Mouse (Mus musculus) E14TG2a.4 (cell line): ENCODE data around the gene Foxp4.
"Not testable (repeated sequence)": the region's sequence is repeated elsewhere in the genome, so short reads cannot be mapped to it uniquely, and the experiment has no call there.

Source experiments
- H3K27me3 ChIP-seq: 2 replicates; pipeline ENCODE4 v1.6.1; 2014; ENCODE audit warnings: low read length, control low read depth; ENCODE audit not compliant: insufficient read depth
- H3K36me3 ChIP-seq: 2 replicates; pipeline ENCODE4 v1.6.1; 2014; ENCODE audit warnings: low read length, control low read depth; ENCODE audit not compliant: insufficient read depth
- H3K4me1 ChIP-seq: replicated peaks from 2 replicates; pipeline ENCODE4 v1.6.1; 2014; ENCODE audit warnings: low read depth, low read length, control low read depth
- H3K4me3 ChIP-seq: replicated peaks from 2 replicates; pipeline ENCODE4 v1.5.1; 2014; ENCODE audit warnings: mild to moderate bottlenecking, low read length
- H3K9me3 ChIP-seq: 2 replicates; pipeline ENCODE4 v1.6.1; 2014; ENCODE audit warnings: low read length, control low read depth
- CTCF ChIP-seq: conservative IDR thresholded peaks from 2 replicates; pipeline ENCODE4 v1.5.1; 2014; ENCODE audit warnings: low read length
- NANOG ChIP-seq: IDR thresholded peaks from 2 replicates; pipeline ENCODE4 v1.6.1; 2014; ENCODE audit warnings: borderline replicate concordance, low read length, mixed read lengths
- POU5F1 ChIP-seq: IDR thresholded peaks from 2 replicates; pipeline ENCODE4 v1.6.1; 2014; ENCODE audit warnings: low read length, borderline replicate concordance

Gene Foxp4

DNA sequence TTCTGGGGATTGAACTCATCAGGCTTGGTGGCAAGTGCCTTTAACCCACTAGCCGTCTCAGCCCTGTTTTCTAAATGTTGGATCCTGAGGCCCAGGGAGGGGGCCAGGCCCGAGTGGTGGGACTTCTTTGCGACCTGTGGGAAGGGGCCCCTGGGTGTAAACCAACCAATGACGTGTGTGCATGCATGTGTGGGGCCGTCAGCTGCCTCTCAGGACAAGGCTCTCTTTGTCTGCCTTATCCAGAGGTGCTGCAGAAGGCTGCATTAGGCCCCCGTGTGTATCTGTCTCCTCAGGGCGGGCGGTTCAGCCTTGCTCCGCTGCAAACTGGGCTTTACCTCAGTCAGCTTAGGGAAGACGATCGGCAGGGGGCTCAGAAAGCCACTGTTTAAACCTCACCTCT is 61.0 kb downstream of the Foxp4 start:
- Histone ChIP-seq H3K9me3 (no peaks in the 10 kb centered on the region), H3K4me1 (peaks cover 73% of the 10 kb centered on the region), H3K27me3 (peaks cover 34% of the 10 kb centered on the region), H3K36me3 (peaks cover 22% of the 10 kb centered on the region), H3K4me3 (no peak overlapping the region)
- TF ChIP-seq POU5F1, result no peak
- no peak for TF ChIP-seq NANOG
- TF ChIP-seq CTCF, result no peak

DNA sequence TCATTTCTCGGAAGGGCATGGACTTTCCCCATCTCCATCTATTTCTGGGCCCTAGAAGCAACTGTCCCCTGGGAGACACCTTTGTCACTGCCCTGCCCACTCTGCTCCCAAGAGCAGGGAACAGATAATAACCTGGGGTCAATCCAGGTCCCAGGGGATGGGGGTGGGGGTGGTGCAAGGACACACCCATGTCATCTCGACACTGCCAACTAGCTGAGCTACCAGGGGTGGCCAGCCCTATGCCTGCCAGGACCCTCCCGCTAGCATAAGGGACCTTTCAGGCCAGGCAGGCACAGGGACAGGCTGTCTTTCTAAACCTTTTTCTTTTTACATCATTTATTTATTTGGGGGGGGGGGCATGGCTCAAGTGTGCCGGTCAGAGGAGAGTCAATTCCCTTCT is 61.4 kb downstream of the Foxp4 start:
- Histone ChIP-seq H3K4me1 (peaks cover 69% of the 10 kb centered on the region), H3K27me3 (peaks cover 34% of the 10 kb centered on the region), H3K36me3 (peaks cover 18% of the 10 kb centered on the region), H3K4me3 (no peak overlapping the region), H3K9me3 (no peaks in the 10 kb centered on the region)
- TF ChIP-seq POU5F1 (no peak), NANOG (no peak), CTCF (no peak)

DNA sequence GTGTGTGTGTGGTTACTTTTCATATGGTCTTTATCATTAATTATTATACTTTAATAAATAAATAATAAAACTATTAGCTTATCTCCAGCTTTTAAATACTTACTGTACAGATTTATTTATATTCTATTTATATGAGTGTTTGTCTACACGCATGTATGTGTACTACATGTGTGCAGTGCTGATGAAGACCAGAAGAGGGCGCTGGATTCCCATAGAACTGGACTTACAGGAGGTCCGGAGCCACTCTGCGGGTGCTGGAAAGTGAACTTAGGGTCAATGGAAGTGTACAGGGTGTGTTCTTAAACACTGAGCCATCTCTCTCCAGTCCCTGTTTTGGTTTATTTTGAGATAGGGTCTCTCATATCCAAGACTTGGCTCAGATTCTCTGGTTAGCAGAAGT is 68.9 kb downstream of the Foxp4 start:
- no peaks in the 10 kb centered on the region for H3K9me3 ChIP-seq
- H3K36me3 ChIP-seq, result no peaks in the 10 kb centered on the region
- peak; percentile 56 for TF ChIP-seq CTCF
- no peak for TF ChIP-seq NANOG
- H3K4me3 ChIP-seq, result no peak overlapping the region
- H3K27me3 ChIP-seq, result peaks cover 24% of the 10 kb centered on the region
- peaks cover 26% of the 10 kb centered on the region for H3K4me1 ChIP-seq

DNA sequence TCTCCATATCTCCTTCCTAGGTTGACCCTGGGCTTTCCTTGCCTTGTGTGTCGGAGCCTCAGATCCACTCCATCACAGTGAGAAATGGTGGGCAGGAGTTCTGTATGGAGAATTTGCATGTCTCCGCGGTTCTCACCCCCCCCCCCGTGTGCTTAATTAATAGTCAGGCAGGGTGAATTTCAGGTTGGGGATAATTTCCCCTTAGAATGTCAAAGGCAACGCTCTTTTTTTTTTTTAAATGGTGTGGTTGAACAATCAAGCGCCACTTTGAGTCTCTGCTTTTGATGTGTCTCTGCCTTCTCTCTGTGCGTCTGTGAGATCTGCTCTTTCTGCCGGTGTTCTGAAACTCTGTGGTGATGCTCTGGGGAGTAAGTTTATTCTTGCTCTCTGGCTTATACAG is 69.5 kb downstream of the Foxp4 start:
- Histone ChIP-seq H3K4me3 (no peak overlapping the region), H3K9me3 (no peaks in the 10 kb centered on the region), H3K36me3 (no peaks in the 10 kb centered on the region), H3K27me3 (peaks cover 19% of the 10 kb centered on the region), H3K4me1 (peaks cover 22% of the 10 kb centered on the region)
- TF ChIP-seq NANOG, result no peak
- no peak for TF ChIP-seq POU5F1
- TF ChIP-seq CTCF, result no peak

DNA sequence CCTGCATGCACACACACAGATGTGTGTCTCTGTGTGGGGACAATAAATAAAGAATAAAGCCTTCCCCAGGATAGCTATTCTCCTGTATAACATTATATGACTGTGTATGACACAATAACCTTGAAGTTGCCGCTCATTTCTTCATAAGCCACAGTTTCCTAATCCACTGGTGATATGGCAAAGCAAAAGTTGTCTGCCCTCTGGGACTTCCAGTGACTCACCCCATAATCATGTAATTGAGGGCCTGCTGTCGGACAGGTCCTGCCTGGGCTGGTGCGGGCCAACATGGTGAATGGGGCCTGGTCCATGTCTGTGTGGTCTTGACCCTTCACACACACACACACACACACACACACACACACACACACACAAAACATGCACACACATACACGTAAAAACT is 70.7 kb downstream of the Foxp4 start:
- no peak for TF ChIP-seq POU5F1
- H3K4me1 ChIP-seq, result peaks cover 26% of the 10 kb centered on the region
- H3K36me3 ChIP-seq, result no peaks in the 10 kb centered on the region
- H3K4me3 ChIP-seq, result no peak overlapping the region
- H3K27me3 ChIP-seq, result peaks cover 12% of the 10 kb centered on the region
- no peaks in the 10 kb centered on the region for H3K9me3 ChIP-seq

DNA sequence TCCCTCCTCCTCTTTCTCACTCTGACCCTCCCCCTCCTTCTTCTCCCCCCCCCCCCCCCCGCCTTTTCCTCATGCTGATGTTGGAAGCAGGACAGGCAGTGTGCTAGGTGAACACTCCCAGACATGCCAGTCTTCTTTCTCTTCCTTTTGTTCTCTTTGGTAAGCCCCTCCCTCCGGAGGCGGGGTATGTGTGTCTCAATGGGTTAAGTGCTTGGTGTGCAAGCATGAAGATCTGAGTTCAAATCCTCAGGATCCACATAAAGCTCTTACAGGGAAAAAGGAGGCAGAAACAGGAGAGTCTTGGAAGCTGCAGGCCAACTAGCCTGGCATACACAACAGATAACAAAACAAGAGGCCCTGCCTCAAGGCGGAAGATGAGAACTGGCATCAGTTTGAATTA is 71.1 kb downstream of the Foxp4 start:
- Histone ChIP-seq H3K4me1 (peaks cover 26% of the 10 kb centered on the region), H3K27me3 (peaks cover 12% of the 10 kb centered on the region), H3K36me3 (no peaks in the 10 kb centered on the region), H3K4me3 (no peak overlapping the region), H3K9me3 (no peaks in the 10 kb centered on the region)
- TF ChIP-seq NANOG, result no peak
- no peak for TF ChIP-seq CTCF
- TF ChIP-seq POU5F1, result no peak

DNA sequence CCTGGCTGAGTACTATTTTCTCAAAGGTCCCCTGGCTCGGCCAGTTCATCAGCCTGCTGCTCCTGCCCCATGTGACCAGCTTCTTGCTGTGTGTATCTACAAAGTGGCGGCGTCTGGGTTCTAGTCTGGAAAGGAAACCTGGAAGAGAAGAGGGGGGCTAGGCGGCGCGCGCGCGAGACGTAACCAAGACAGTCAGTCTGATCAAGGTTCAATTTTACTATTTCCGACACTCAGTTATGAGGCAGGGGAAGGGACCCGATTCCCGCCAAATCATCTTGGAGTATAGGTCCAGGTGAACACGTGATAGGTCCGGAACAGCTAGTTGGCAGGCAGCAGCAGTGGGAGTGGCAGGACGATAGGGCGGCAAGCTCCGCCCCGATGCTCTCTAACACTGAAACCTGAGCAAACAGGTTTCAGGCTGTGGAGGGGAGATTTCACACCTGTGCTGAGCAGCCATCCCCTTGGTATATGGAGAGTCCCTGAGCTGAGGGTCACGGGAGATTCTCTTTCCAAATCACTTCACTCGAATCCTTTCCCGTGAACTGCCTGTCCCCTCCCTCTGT is 72.6 kb downstream of the Foxp4 start:
- H3K4me1 ChIP-seq, result peaks cover 19% of the 10 kb centered on the region
- H3K27me3 ChIP-seq, result peaks cover 12% of the 10 kb centered on the region
- H3K36me3 ChIP-seq, H3K4me3 ChIP-seq, H3K9me3 ChIP-seq: not testable (repeated sequence)

DNA sequence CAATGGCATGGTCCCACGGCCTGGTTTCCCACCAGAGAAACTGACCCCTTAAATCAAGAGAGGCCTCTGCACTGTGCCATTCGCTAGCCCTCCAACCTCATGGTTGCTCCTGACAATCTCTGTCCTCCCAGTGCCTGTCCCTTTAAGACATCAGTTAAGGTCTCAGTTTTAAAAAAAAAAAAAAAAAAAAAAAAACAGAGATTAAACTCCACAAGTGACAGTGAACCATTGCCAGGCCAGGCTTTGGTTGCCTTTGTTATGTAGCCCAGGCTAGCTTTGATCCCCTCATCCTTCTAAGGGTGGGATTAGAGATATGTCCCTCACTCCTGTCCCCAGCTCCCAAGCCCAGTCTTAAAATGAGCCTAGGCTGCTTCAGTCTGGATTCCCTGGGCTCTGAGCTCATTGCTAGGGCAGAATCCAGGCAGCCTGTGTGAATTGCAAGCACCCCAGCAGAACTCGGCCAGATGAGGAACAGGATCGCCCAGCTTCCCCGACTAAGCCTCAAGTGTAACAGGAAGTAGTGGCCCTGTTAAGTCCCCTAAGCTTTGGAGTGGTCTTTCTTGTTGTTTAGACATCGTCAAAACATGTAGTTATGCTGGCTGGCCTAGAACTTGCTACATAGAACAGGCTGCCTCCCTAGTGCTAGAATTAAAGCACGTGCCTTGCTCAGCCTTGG is 73.7 kb downstream of the Foxp4 start:
- Histone ChIP-seq H3K36me3 (no peaks in the 10 kb centered on the region), H3K4me3 (no peak overlapping the region), H3K27me3 (peaks cover 12% of the 10 kb centered on the region), H3K9me3 (no peaks in the 10 kb centered on the region), H3K4me1 (peaks cover 19% of the 10 kb centered on the region)
- no peak for TF ChIP-seq CTCF
- TF ChIP-seq POU5F1, result no peak
- no peak for TF ChIP-seq NANOG

DNA sequence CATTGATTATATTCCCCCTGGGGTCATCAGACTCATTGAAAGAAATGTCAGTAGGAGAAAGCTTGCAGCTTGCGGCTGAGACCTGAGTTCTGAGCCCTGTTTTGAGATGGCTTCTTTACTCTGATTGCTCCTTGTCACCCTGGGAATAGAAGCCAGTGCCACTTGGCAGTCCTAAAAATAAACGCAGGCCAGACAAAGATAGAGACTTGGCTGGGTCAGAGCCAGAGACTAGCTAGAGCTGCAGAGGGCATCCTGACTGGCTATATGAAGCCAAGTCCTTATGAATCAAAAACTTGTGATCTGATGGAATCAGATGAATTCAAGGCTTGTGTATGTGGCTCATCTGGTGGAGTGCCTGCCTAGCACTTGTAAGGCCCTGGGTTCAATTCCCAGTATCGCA is 74.4 kb downstream of the Foxp4 start:
- no peak for TF ChIP-seq CTCF
- Histone ChIP-seq H3K27me3 (peaks cover 12% of the 10 kb centered on the region), H3K36me3 (no peaks in the 10 kb centered on the region), H3K9me3 (no peaks in the 10 kb centered on the region), H3K4me3 (no peak overlapping the region), H3K4me1 (peaks cover 19% of the 10 kb centered on the region)
